Mouse (Mus musculus) right cerebral cortex, postnatal 36 days (tissue): ENCODE measurements around the gene Ephb2.
A peak's percentile ranks its signal among the peaks of the same experiment; 100 is the strongest.

Experiments
- DNase-seq, 2 experiments: peaks; one replicate each; pipeline ENCODE4 v3.0.0; 2022; ENCODE audit warnings: low spot score in 2 of 2, mixed read lengths in 1 of 2

Gene Ephb2

GRCm38 (mm10) chr4:136651882-136652527 lies 183.8 kb downstream of the Ephb2 start:
- peak in 1 of 2 experiments; percentile 16 for DNase-seq

DNA sequence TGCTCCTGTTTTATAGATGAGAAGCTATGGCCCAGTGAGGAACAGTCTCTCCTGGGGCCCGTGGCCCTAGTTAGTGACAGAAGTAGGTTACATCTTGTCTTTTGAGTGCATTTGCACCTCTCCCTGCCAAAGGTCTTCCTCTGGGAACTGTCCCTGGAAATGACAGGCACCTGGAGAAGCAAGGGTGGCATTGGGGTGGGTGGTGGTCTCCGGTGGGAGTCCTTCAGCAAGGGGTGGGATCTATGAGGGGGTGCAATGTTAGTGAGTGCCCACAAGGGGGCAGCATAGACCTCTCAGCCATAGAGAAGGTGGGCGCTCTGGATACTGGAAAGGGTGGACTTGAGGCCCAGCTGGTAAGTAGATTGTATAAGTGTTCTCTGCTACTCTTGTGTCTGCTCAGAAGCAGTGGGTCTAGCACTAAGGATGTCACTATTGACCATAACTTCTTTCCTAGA lies 184.4 kb downstream of the Ephb2 start:
- no peak for DNase-seq

DNA sequence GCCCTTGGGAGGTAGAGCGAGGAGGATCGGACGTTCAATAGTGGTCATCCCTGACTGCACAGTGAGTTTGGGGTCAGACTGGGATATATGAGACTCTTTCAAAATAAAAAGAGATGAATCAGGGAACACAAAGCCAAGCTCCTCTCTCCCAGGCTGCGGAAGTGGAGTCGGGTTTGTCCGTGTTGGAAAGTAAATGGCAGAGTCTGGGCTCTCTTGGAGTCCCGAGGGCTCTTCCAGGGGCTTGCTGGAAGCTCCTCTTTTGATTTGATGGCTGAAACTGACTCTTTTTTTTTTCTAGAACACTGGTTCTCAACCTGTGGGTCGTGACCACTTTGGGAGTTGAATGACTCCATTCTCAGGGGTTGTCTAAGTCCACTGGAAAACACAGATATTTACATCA lies 185.5 kb downstream of the Ephb2 start:
- no peak for DNase-seq

DNA sequence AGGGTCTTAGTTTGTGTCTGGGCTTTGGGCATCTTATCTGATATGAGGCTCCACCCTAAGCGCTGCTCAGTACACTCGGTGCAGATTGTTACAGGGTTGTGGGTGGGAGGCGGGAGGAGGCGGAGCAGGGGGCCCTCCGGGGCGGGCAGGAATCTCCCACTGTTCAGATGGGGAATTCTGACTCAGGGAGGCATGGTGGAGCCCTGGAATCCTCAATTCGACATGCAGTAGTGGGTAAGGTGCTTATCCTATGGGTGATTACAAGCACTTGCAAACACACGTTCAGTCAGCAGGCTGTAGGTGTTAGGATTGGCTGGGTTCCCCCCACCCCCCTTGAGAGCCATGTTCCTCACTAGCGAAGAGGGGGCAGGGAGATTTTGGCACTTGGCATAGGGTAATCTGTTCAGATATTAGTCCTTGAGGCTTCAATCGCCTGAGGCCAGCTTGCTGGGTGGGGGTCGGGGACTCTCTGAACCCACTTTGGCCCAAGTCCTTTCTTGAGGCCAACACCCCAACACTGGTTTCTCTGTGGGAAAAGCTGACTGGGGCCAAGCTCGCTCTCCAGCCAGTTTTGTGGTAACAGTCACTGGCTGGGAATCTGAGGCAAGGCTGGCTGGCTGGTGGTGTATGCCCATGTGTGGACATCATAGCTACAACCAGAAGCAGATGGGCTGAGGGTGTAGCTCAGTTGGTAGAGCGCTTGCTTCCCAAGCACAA lies 186.2 kb downstream of the Ephb2 start:
- DNase-seq = peak in 1 of 2 experiments; percentile 14

GRCm38 (mm10) chr4:136648922-136649479 lies 186.8 kb downstream of the Ephb2 start:
- peak; percentile 72 to 74 for DNase-seq

DNA sequence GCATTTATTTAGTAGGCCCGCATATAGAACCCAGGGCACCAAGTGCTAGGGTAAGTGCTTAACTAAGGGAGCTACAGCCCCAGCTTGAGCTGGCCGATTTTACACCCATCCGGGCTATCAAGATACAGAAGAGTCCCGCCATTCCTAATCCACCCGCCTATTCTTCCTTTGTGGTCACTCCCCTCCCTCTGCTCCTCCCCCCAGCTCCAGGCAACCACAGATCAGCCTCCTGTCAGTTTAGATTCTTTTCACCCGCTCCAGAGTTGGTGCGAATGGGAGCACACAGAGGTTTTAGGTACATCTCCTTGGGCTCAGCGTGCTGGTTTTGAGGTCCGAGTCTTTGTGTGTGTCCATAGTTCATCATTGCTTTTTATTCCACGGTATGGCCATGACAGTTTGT lies 196.9 kb downstream of the Ephb2 start:
- DNase-seq = no peak

GRCm38 (mm10) chr4:136638230-136638750 lies 197.5 kb downstream of the Ephb2 start:
- DNase-seq = no peak

DNA sequence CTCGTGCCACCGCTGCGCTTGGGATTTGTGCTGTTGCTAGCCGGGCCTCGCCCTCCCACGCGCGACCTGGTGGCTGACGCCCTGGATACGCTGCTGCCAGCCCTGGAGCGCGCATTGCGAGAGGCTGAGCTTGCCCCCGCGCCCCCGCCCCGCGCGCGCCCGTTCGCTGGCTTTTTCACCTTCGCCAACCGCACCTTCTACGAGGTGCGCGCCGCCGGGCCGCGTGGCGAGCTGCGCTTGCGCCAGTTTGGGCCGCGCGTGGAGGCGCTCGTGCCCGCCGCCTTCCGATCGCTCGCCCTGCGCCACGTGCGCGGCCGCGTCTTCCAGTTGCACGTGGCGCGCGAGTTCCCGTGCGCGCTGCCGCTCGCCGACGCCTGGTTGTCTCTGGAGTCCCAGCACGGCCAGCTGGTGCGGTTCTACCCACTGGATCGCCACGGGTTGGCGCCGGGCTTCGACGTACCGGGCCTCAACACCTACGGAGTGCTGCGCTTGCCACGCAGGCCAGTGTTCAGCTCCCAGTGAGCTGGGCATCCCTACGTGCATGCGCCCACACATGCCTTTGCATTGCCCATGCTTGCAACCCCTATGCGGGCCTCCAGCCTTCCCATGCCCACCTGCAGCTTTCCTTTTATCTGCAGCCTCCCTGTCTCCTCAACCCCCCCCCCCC lies 198.1 kb downstream of the Ephb2 start:
- DNase-seq = peak; percentile 69 to 78

GRCm38 (mm10) chr4:136636983-136637562 lies 198.7 kb downstream of the Ephb2 start:
- DNase-seq = no peak

DNA sequence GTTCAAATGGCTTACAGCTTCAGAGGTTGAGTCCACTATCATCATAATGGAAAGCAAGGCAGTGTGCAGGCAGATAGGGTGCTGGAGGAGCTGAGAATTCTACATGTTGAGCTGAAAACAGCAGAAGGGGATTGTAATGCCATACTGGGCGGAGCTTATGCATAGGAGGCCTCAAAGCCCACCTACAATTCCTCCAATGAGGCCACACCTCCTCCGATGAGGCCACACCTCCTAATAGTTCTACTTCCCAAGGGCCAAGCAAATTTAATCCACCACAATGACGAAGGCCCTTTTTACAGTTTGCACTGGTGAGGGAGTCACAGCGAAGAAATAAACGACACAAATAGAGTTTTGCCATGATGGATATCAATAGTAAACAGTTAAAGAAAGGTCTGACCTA lies 199.3 kb downstream of the Ephb2 start:
- no peak for DNase-seq

GRCm38 (mm10) chr4:136635995-136636394 lies 199.8 kb downstream of the Ephb2 start:
- no peak for DNase-seq

DNA sequence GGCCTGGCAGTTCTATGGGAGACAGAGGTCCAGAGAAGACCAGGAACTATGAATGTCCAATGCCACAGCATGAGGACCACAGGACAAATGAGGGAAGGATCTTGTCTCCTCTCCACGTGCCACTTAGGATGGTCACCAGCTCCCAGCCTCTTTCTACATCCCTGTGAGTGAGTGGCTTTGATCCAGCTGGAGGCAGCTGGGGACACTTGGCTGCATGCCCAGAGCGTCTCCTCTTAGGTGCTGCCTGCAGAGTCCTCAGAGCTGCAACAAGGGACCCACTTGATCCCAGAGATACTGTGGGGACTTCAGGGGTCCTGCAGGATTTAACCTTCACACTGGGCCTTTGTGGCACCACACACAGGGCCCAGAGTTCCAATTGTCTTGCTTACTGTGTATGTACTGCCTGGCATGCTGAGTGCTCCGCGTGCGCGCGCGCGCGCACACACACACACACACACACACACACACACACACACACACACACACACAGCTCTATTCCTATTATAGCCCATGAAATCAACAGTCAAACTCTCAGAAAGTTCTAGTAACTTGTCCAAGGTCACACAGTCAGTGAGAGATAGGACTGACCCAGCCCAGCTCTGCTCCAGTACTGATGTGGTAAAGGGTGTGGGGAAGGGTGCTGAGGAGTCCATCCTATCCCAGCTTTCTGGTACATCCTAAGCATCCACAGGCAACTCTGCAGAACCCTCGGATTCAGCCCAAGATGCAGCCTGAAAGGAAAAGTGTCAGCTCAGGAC lies 204.4 kb downstream of the Ephb2 start:
- no peak for DNase-seq

GRCm38 (mm10) chr4:136626590-136626989 lies 209.2 kb downstream of the Ephb2 start:
- DNase-seq = no peak

DNA sequence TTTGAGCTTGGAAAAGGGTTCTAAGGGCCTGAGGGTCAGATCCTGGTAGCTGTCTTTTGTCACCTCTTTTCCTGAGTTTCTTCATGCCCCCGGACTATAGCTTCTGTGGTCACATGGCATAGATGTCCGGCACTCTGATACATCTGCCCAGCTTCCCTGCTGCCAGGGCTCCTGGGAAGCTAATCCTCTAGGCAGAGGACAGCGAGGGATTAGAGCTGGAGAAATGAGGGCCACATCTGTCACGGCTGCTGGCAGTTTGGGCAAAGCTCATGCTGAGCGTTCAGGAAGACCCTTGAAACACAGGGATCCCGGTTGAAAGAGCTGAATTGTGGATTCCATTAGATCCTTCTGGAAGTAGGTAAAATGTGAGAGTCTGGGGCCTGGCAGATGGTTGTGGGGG lies 213.4 kb downstream of the Ephb2 start, which contains the start of gene Lactbl1:
Gene Lactbl1, plus strand, starts transcription at position 234 of the 400 bp plus-strand sequence.
- no peak for DNase-seq

- DNase-seq = no peak
Observed at GRCm38 (mm10) chr4:136621956-136622355, 213.8 kb downstream of the Ephb2 start.

- no peak for DNase-seq
Observed at GRCm38 (mm10) chr4:136621336-136621735, 214.5 kb downstream of the Ephb2 start.

GRCm38 (mm10) chr4:136613657-136614056 lies 222.1 kb downstream of the Ephb2 start:
- no peak for DNase-seq

GRCm38 (mm10) chr4:136610387-136610856 lies 225.4 kb downstream of the Ephb2 start, which contains the start of gene Tex46:
Gene Tex46, plus strand, starts transcription at chr4:136610437.
- no peak for DNase-seq

- no peak for DNase-seq
Observed at GRCm38 (mm10) chr4:136605756-136606485, 229.9 kb downstream of the Ephb2 start.

- DNase-seq = peak; percentile 88 to 91
Observed at GRCm38 (mm10) chr4:136602568-136602967, 233.2 kb downstream of the Ephb2 start, which contains the start of gene Kdm1a. Gene Kdm1a, minus strand, starts transcription at chr4:136602723.
